Mouse (Mus musculus) fat pad, adult 2 months (tissue): Measurements from ENCODE around the gene Clps.

ENCODE experiments used
- DNase-seq: peaks from one replicate; pipeline ENCODE4 v3.0.0-alpha.2; 2011; ENCODE audit warnings: low read depth, low spot score; ENCODE audit errors: extremely low read depth

Gene Clps

GRCm38 (mm10) chr17:28553040-28553793 is 7.3 kb downstream of the Clps start:
- DNase-seq = no peak

- no peak for DNase-seq
Measured at GRCm38 (mm10) chr17:28549111-28549510, 11.5 kb downstream of the Clps start, which contains the start of gene Clpsl2. TSS of gene Clpsl2 (plus strand) at chr17:28549411.

GRCm38 (mm10) chr17:28548550-28548949 is 12.0 kb downstream of the Clps start:
- no peak for DNase-seq

- DNase-seq = no peak
Measured at GRCm38 (mm10) chr17:28546925-28547324, 13.6 kb downstream of the Clps start.

DNA sequence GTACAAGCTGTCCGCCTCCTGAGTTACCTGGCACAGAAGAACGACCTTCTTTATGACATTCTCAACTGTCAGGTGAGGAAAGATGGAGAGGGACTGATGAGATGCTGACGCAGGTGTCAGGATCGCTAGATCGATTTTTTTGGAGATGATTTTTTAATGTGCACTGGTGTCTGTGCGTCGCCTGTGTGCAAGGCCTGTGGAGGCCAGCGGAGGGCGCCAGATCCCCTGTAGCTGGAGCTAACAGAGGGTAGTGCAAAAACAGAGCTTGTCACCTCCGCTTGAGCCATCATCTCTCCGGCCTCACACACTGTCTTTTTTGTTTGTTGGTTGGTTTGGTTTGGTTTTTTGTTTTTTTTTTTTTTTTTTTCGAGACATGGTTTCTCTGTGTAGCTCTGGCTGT is 22.7 kb downstream of the Clps start:
- no peak for DNase-seq

DNA sequence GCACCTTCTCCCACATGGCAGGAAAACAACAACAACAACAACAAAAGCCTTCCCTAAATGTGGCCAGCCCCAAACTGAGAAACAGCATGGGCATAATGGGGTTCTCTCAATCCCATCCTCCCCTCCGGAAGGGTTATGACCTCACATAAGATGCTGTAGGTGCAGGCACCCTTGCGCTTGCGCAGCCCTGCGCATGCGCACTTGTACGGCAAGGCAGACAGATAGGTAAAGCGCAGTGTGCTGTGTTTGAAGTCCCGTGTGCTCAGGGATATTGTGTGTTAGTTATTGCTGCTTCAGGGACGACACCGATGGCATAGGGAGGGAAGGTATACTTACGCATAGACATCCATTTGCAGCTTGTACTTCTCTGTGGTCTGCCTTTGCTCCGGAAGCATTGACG is 27.2 kb downstream of the Clps start:
- DNase-seq = no peak

DNA sequence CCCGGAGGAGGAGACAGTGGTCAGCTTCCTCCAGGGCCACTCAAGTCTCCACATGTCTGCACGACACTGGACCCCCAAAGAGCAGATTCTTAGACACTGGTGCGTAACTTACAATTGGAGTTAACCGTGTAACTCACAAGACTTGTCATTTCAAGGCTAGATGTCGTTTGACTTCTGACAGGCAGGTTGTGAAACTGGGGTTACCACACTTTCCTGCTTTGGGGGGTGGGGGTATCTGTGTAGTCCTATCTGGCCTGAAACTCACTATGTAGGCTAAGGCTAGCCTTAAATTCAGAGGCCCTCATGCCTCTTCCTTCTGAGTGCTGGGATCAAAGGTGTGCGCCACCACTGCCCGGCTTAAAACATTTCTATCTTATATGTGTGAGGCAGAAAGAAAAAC is 28.0 kb downstream of the Clps start:
- no peak for DNase-seq

DNA sequence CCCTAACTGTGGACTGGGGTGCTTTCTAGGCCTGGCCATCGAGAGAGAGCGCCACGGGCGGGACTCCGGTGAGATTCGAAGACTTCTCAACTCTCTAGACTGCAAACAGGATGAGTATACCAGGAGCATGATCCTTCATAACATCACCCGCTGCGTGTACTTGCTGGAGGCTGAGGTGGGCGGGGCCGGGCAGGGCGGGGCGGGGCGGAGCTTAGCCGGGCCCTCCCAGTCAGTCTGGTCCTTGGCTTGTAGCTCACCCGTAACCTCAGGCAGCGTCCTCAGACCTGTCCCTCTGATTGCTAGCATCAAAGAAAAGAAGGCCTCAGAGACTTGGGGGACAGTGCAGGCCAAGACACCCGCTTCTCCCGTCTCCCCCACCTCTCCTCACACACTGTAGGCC is 28.6 kb downstream of the Clps start:
- DNase-seq = no peak

- no peak for DNase-seq
Measured at GRCm38 (mm10) chr17:28530506-28530905, 30.1 kb downstream of the Clps start, which contains the start of gene Armc12. TSS of gene Armc12 (plus strand) at chr17:28530806.

- DNase-seq = no peak
Measured at GRCm38 (mm10) chr17:28529116-28529515, 31.4 kb downstream of the Clps start.

- no peak for DNase-seq
Measured at GRCm38 (mm10) chr17:28528043-28528351, 32.6 kb downstream of the Clps start.

DNA sequence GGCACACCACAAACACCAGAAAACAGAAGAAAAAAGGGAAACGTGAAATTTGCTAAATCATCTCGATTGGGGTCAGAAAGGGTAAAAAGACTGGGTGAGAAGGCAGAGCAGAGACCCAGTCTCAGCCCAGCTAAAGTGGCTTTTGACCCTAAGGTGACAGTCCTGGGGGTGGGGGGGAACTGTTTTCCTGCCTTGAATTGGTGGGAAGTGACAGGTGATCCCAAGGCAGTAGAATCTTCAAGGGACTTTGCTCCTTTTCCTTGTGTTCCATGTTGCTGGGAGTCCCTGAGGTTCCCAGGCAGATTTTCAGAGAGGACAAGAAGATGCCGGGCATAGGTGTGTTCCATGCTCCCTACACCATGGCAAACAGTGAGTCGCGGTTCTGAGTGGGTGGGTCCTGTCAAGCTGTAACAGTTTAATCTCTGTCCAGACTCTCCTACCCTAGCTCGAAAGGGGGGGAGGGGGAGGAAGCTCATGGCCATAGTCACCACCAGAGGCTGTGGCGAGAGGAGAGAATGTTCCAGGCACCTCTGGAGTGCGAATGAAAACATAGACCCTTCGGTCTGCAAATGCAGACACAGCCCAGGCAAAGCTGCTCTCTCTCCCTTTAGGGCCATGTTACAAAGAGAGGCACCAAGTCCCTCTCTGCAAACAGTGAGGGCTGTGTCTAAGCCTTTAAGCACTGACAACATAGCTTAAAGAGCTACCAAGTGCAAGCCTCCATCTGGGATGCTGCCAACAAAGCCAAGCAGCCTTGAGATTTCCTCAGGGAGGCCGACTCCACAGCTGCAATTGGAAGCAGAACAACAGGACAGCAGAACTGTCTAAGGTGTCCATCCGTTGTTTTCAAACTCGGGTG is 33.2 kb downstream of the Clps start:
- DNase-seq = no peak

- DNase-seq = no peak
Measured at GRCm38 (mm10) chr17:28524831-28525430, 35.6 kb downstream of the Clps start.

- no peak for DNase-seq
Measured at GRCm38 (mm10) chr17:28524009-28524695, 36.4 kb downstream of the Clps start.

DNA sequence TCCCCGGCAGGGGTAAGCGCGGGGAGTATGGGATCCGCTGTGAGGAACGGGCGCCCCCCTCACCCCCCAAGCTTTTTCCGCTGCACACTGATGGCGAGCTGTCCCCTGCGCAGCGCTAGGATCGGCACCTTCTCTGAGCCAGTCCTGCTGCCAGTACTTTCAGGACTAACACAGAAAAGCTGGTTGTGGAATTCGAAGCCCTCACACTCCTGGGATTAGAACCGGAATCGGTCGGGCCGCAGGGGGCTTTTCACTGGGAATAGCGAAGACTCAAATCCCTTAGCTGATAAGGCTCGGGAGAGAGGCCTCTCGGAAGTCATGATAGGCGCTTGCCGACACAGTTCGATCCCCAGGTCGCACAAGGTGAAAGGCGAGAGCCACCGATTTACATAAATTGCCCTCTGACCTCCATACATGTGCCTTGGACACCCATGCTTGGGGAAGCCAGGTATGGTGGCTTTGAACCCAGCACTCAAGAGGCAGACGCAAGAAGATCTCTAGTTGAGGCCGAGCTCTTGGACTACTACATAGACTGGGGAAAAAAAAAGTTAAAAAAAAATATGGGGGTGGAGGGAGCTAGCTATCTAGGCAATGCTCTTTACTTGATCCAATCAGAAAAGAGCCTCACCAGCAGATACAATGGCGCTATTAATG is 37.1 kb downstream of the Clps start:
- DNase-seq = no peak

GRCm38 (mm10) chr17:28522623-28523354 is 37.8 kb downstream of the Clps start:
- DNase-seq = no peak

- no peak for DNase-seq
Measured at GRCm38 (mm10) chr17:28521920-28522319, 38.6 kb downstream of the Clps start.

- DNase-seq = no peak
Measured at GRCm38 (mm10) chr17:28521071-28521726, 39.4 kb downstream of the Clps start.

GRCm38 (mm10) chr17:28520561-28520960 is 40.0 kb downstream of the Clps start:
- no peak for DNase-seq

DNA sequence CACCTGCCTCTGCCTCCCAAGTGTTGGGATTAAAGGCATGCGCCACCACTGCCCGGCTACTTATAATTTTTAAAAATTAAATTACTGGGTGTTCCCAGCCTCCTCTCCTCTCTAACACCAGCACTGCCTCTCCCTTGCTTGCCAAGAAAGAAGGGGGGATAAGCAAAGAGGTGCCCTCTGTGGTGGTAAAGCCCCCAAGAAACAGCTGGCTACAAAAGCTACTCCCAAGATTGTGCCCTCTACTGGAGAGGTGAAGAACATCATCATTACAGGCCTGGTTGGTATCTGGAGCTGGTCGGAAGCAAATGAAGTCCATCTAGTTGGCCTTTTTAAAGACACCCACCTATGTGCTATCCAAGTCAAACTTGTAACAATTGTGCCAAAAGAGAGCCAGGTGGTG is 40.7 kb downstream of the Clps start:
- no peak for DNase-seq
